In genomic region chr6:144061814-144062213, GRCm38 (mm10) we compare ENCODE assay signal across 27 mouse cellular contexts.
"Had no signal": no experiment of that assay in that cellular context is flagged by ENCODE, and none has a peak within 500 bp of the region (broad histone marks: within the 10 kb centered on the region; RNA-seq: fewer than 3 reads in every experiment).

No protein-coding gene starts in this region.

- H3K27me3 ChIP-seq: heart, embryonic 13.5 days; heart, embryonic 15.5 days; hindbrain, embryonic 12.5 days; intestine, embryonic 15.5 days; kidney, embryonic 15.5 days; limb, embryonic 13.5 days; limb, embryonic 15.5 days; liver, embryonic 13.5 days; liver, embryonic 15.5 days had no signal

- H3K27ac ChIP-seq: heart, adult 2 months; heart, embryonic 13.5 days; heart, embryonic 15.5 days; hindbrain, embryonic 10.5 days; hindbrain, embryonic 12.5 days; hindbrain, embryonic 14.5 days; intestine, embryonic 15.5 days; kidney, embryonic 15.5 days; kidney, postnatal 0 days; limb, embryonic 13.5 days; limb, embryonic 15.5 days; liver, embryonic 13.5 days; liver, embryonic 15.5 days had no signal

- H3K9ac ChIP-seq: heart, embryonic 13.5 days; heart, embryonic 15.5 days; hindbrain, embryonic 12.5 days; hindbrain, embryonic 14.5 days; intestine, embryonic 15.5 days; kidney, embryonic 15.5 days; limb, embryonic 13.5 days; limb, embryonic 15.5 days; liver, embryonic 13.5 days; liver, embryonic 15.5 days had no signal

- H3K9me3 ChIP-seq: heart, embryonic 13.5 days; heart, embryonic 15.5 days; hindbrain, embryonic 10.5 days; hindbrain, embryonic 12.5 days; intestine, embryonic 15.5 days; kidney, embryonic 15.5 days; limb, embryonic 13.5 days; limb, embryonic 15.5 days; liver, embryonic 13.5 days; liver, embryonic 15.5 days had no signal

- H3K4me1 ChIP-seq: hindbrain, embryonic 12.5 days; intestine, embryonic 15.5 days; limb, embryonic 15.5 days; liver, embryonic 13.5 days; liver, embryonic 15.5 days had no signal

- ATAC-seq: hindbrain, embryonic 16.5 days; inflammation-experienced regulatory T-cells, adult 6 months; intestine, embryonic 15.5 days; intestine, postnatal 0 days had no signal

- DNase-seq: gastrocnemius, postnatal 25 days; heart, adult 2 months; heart, postnatal 14 days; heart, postnatal 4 days; kidney, adult 2 months; kidney, adult 9 months; kidney, postnatal 14 days; kidney, postnatal 36 days; layer of hippocampus, adult 9-11 months; layer of hippocampus, postnatal 36 days; left cerebral cortex, postnatal 4 days; liver, embryonic 13.5 days had no signal

- H3K4me3 ChIP-seq: heart, adult 2 months; heart, embryonic 13.5 days; heart, embryonic 15.5 days; hindbrain, embryonic 10.5 days; hindbrain, embryonic 12.5 days; intestine, embryonic 15.5 days; kidney, embryonic 15.5 days; limb, embryonic 13.5 days; limb, embryonic 15.5 days; liver, embryonic 13.5 days; liver, embryonic 15.5 days had no signal

- H3K4me2 ChIP-seq: heart, embryonic 11.5 days; heart, embryonic 13.5 days; heart, embryonic 15.5 days; hindbrain, embryonic 12.5 days; hindbrain, embryonic 14.5 days; intestine, embryonic 15.5 days; kidney, embryonic 15.5 days; limb, embryonic 13.5 days; limb, embryonic 15.5 days; liver, embryonic 13.5 days; liver, embryonic 15.5 days had no signal

- H3K36me3 ChIP-seq: heart, embryonic 13.5 days; heart, embryonic 15.5 days; hindbrain, embryonic 10.5 days; hindbrain, embryonic 12.5 days; intestine, embryonic 15.5 days; kidney, embryonic 15.5 days; limb, embryonic 13.5 days; limb, embryonic 15.5 days; liver, embryonic 13.5 days; liver, embryonic 15.5 days had no signal
